Mouse (Mus musculus) brain, adult 10 weeks (tissue): Measurements from ENCODE around the gene Abcc4. TPM values are rescaled to one million over a fixed set of nuclear protein-coding genes. Genes with fewer than 3 reads are reported as not detected.

Experiments
- polyA plus RNA-seq: library from polyadenylated mRNA; stranded (reverse); fragments of 350-450 nt; fragmentation: Illumina TruSeq; extraction: RNeasy Lipid Tissue Mini Kit (QIAGEN cat#74804); gene quantifications from one replicate; pipeline ENCODE4 v1.2.3, GENCODE M21; 2015; ENCODE audit warnings: low read depth, low replicate concordance

Abcc4 gene
- 4.3 TPM for polyA plus RNA-seq

DNA sequence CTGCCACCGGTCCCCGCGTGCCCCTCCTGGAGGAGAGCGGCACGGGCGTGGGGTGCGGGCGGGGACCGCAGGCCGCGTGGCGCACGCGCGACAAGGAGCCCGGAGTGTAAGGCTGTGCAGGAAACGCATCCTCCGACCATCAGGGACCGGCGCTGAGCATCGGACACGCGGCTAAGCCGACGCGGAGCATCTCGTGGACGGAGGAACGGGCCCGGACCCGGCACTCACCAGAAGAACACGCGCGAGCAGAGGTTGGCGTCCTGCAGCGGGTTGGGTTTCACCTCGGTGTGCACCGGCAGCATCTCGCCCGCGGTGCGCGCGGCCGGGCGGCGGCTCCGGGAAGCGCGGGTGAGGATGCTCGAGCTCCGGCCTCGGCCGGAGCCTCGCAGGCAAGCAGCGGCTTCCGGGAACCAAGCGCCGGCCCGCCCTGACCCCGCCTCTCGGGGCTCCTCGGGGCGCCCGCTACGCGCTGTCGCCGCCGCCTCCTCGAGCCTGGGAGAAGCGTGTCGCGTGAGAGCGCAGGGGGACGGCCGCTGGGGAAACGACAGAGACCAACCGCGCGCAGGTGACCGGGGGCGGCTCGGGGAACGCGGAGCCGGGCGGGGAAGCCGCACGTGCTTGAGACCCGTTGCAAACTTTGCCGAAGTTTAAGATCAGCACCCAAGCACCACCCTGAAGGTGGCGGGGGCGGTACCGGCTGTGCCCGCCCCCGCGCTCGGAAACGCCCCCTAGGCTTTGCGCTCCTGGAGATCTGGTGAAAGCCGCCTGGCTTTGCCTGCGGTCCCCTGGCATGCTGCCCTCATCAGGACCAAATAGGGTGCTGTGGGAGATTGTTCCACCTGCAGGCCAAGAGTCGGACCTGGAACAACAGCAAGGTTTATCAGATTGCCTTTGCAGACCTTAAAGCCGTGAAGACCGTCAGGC is at the start of gene Abcc4:
Gene Abcc4, minus strand, starts transcription at position 412 of the 924 bp plus-strand sequence.

Other genes with a start within 250 kb of the Abcc4 start
- 54.8 TPM for gene Cldn10, start 81.7 kb upstream of the Abcc4 start, polyA plus RNA-seq
- gene Dzip1, start 219.2 kb upstream of the Abcc4 start, polyA plus RNA-seq: 59.4 TPM
- 31.2 TPM for gene Dnajc3, start 231.8 kb upstream of the Abcc4 start, polyA plus RNA-seq